Mouse (Mus musculus): ENCODE measurements around the gene Rbm19. TPM values are rescaled to one million over a fixed set of nuclear protein-coding genes. Genes with fewer than 3 reads are reported as not detected.

The Rbm19 gene
- total RNA-seq, 2 experiments from 2014 or later: 18.4 to 21.7 TPM

- DNase-seq: no peak
Observed at GRCm38 (mm10) chr5:120165061-120165942, 49.0 kb downstream of the Rbm19 start.

- DNase-seq: no peak
Observed at GRCm38 (mm10) chr5:120167787-120168325, 51.6 kb downstream of the Rbm19 start.

GRCm38 (mm10) chr5:120171865-120172728 lies 55.8 kb downstream of the Rbm19 start:
- no peak for DNase-seq

- no peak for DNase-seq
Observed at GRCm38 (mm10) chr5:120172729-120173101, 56.5 kb downstream of the Rbm19 start.

- peak; percentile 23 for DNase-seq
Observed at GRCm38 (mm10) chr5:120174317-120174716, 58.1 kb downstream of the Rbm19 start.

- no peak for DNase-seq
Observed at GRCm38 (mm10) chr5:120175217-120175616, 59.0 kb downstream of the Rbm19 start.

- DNase-seq: peak; percentile 57
Observed at GRCm38 (mm10) chr5:120176246-120177065, 60.2 kb downstream of the Rbm19 start.

GRCm38 (mm10) chr5:120177066-120177340 lies 60.7 kb downstream of the Rbm19 start:
- DNase-seq: no peak

GRCm38 (mm10) chr5:120180102-120180501 lies 63.8 kb downstream of the Rbm19 start:
- DNase-seq: no peak

- no peak for DNase-seq
Observed at GRCm38 (mm10) chr5:120181384-120181783, 65.1 kb downstream of the Rbm19 start.

- no peak for DNase-seq
Observed at GRCm38 (mm10) chr5:120183321-120183720, 67.1 kb downstream of the Rbm19 start.

- no peak for DNase-seq
Observed at GRCm38 (mm10) chr5:120183790-120184189, 67.5 kb downstream of the Rbm19 start.

- DNase-seq: no peak
Observed at GRCm38 (mm10) chr5:120185949-120186348, 69.7 kb downstream of the Rbm19 start.

GRCm38 (mm10) chr5:120188541-120188940 lies 72.3 kb downstream of the Rbm19 start:
- DNase-seq: no peak

GRCm38 (mm10) chr5:120190001-120190582 lies 73.8 kb downstream of the Rbm19 start:
- no peak for DNase-seq

GRCm38 (mm10) chr5:120191620-120192019 lies 75.4 kb downstream of the Rbm19 start:
- DNase-seq: no peak

GRCm38 (mm10) chr5:120194309-120194941 lies 78.2 kb downstream of the Rbm19 start:
- no peak for DNase-seq

GRCm38 (mm10) chr5:120194948-120195347 lies 78.7 kb downstream of the Rbm19 start:
- no peak for DNase-seq

- peak; percentile 53 for DNase-seq
Observed at GRCm38 (mm10) chr5:120196879-120197278, 80.6 kb downstream of the Rbm19 start.

GRCm38 (mm10) chr5:120197813-120198387 lies 81.6 kb downstream of the Rbm19 start:
- no peak for DNase-seq

GRCm38 (mm10) chr5:120199865-120200264 lies 83.6 kb downstream of the Rbm19 start:
- no peak for DNase-seq

All from heart, postnatal 4 days (tissue).